Mouse (Mus musculus): ENCODE measurements around the gene Sh2d4b.

Gene Sh2d4b

GRCm38 (mm10) chr14:40893196-40893595, at the start of gene Sh2d4b:
TSS of gene Sh2d4b (minus strand) at chr14:40893266.
- no peak for DNase-seq (ENCODE audit: low spot score)

GRCm38 (mm10) chr14:40942429-40942828, 49.4 kb upstream of the Sh2d4b start:
- DNase-seq (ENCODE audit: low spot score): no peak

GRCm38 (mm10) chr14:40938380-40938987, 45.4 kb upstream of the Sh2d4b start:
- DNase-seq (ENCODE audit: low spot score): no peak

GRCm38 (mm10) chr14:40937052-40937451, 44.0 kb upstream of the Sh2d4b start:
- no peak for DNase-seq (ENCODE audit: low spot score)

GRCm38 (mm10) chr14:40935481-40935880, 42.4 kb upstream of the Sh2d4b start:
- DNase-seq (ENCODE audit: low spot score): no peak

- no peak for DNase-seq (ENCODE audit: low spot score)
These were observed 42.0 kb upstream of the Sh2d4b start for GRCm38 (mm10) chr14:40935054-40935453.

- DNase-seq (ENCODE audit: low spot score): no peak
These were observed 40.3 kb upstream of the Sh2d4b start for GRCm38 (mm10) chr14:40933328-40933727.

GRCm38 (mm10) chr14:40932225-40932624, 39.2 kb upstream of the Sh2d4b start:
- DNase-seq (ENCODE audit: low spot score): no peak

- no peak for DNase-seq (ENCODE audit: low spot score)
These were observed 38.2 kb upstream of the Sh2d4b start for GRCm38 (mm10) chr14:40931115-40931829.

GRCm38 (mm10) chr14:40929943-40930342, 36.9 kb upstream of the Sh2d4b start:
- no peak for DNase-seq (ENCODE audit: low spot score)

GRCm38 (mm10) chr14:40928897-40929296, 35.8 kb upstream of the Sh2d4b start:
- no peak for DNase-seq (ENCODE audit: low spot score)

- DNase-seq (ENCODE audit: low spot score): no peak
These were observed 34.0 kb upstream of the Sh2d4b start for GRCm38 (mm10) chr14:40927041-40927440.

GRCm38 (mm10) chr14:40924378-40925113, 31.5 kb upstream of the Sh2d4b start:
- DNase-seq (ENCODE audit: low spot score): no peak

- no peak for DNase-seq (ENCODE audit: low spot score)
These were observed 28.2 kb upstream of the Sh2d4b start for GRCm38 (mm10) chr14:40921241-40921640.

GRCm38 (mm10) chr14:40919521-40919920, 26.5 kb upstream of the Sh2d4b start:
- DNase-seq (ENCODE audit: low spot score): no peak

- DNase-seq (ENCODE audit: low spot score): no peak
These were observed 25.4 kb upstream of the Sh2d4b start for GRCm38 (mm10) chr14:40918477-40918876.

- peak; percentile 96 for DNase-seq (ENCODE audit: low spot score)
These were observed 24.6 kb upstream of the Sh2d4b start for GRCm38 (mm10) chr14:40917632-40918031.

- DNase-seq (ENCODE audit: low spot score): no peak
These were observed 23.6 kb upstream of the Sh2d4b start for GRCm38 (mm10) chr14:40916667-40917066.

GRCm38 (mm10) chr14:40915838-40916237, 22.8 kb upstream of the Sh2d4b start:
- no peak for DNase-seq (ENCODE audit: low spot score)

GRCm38 (mm10) chr14:40914701-40915100, 21.6 kb upstream of the Sh2d4b start:
- no peak for DNase-seq (ENCODE audit: low spot score)

- DNase-seq (ENCODE audit: low spot score): no peak
These were observed 20.6 kb upstream of the Sh2d4b start for GRCm38 (mm10) chr14:40913709-40914108.

GRCm38 (mm10) chr14:40911529-40911928, 18.5 kb upstream of the Sh2d4b start:
- no peak for DNase-seq (ENCODE audit: low spot score)

GRCm38 (mm10) chr14:40908763-40909162, 15.7 kb upstream of the Sh2d4b start:
- no peak for DNase-seq (ENCODE audit: low spot score)
